In the genomic region with DNA sequence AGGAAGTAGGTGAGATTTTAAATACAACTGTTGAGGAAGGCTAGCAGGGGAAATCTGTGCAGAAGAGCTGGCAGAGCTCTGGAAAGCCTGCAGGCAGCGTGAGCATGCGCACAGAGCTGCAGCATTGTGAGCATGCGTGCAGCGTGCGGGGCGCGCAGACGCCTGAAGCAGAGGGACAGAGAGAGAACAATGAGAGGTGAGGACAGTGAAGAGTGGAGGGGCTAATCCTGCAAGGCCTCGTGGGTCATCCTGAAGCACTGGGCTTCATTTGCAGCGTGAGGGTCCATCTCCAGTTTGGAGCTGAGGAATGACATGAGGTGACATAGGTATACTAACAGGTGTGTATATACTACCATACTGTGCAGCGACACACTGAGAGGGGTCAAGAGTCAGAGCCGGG, we compare ENCODE assay signal across 12 mouse cellular contexts. TPM values are rescaled to one million over a fixed set of nuclear protein-coding genes. Genes with fewer than 3 reads are reported as not detected.
DNase-seq lines count a peak whose midpoint lies in the region; ATAC-seq and TF ChIP-seq lines count a peak whose summit lies in the region.
"Had no signal": no experiment of that assay in that cellular context is flagged by ENCODE, and none has a peak within 500 bp of the region (broad histone marks: within the 10 kb centered on the region; RNA-seq: fewer than 3 reads in every experiment).

No protein-coding gene starts in this region.

- no peaks in the 10 kb centered on the region for H3K36me3 ChIP-seq in hindbrain, embryonic 14.5 days (replicated peaks; ENCODE audit: control insufficient read depth, insufficient read depth)
- H3K36me3 ChIP-seq in hindbrain, embryonic 11.5 days (ENCODE audit: control insufficient read depth, insufficient read depth, low read length): no peaks in the 10 kb centered on the region
- H3K36me3 ChIP-seq: hindbrain, embryonic 12.5 days had no signal

- H3K4me3 ChIP-seq in hindbrain, embryonic 14.5 days (replicated peaks; ENCODE audit: low read length): no peak overlapping the region
- H3K4me3 ChIP-seq in hindbrain, embryonic 11.5 days (ENCODE audit: low read depth, low read length): no peak overlapping the region
- H3K4me3 ChIP-seq in cortical plate, adult 2 months (ENCODE audit: insufficient read depth, low read length): peak overlapping the region; percentile 35
- H3K4me3 ChIP-seq: hindbrain, embryonic 12.5 days had no signal

- H3K27me3 ChIP-seq in hindbrain, embryonic 14.5 days (ENCODE audit: control insufficient read depth, insufficient read depth, low read length): no peaks in the 10 kb centered on the region
- no peaks in the 10 kb centered on the region for H3K27me3 ChIP-seq in hindbrain, embryonic 11.5 days (ENCODE audit: control insufficient read depth, insufficient read depth, low read length)
- H3K27me3 ChIP-seq: hindbrain, embryonic 12.5 days had no signal

- WGBS in hindbrain, embryonic 14.5 days: 80% methylated on average over 12 of the region's 12 CpGs
- 93% methylated on average over 12 of the region's 12 CpGs for WGBS in hindbrain, embryonic 11.5 days

- H3K4me1 ChIP-seq in hindbrain, embryonic 14.5 days (replicated peaks; ENCODE audit: control insufficient read depth, insufficient read depth, low read length): no peaks in the 10 kb centered on the region
- H3K4me1 ChIP-seq in hindbrain, embryonic 11.5 days (replicated peaks; ENCODE audit: control insufficient read depth, insufficient read depth, low read length): peaks cover 4% of the 10 kb centered on the region; the same call in 1 of the 2 replicates
- peaks cover 2% of the 10 kb centered on the region; the same call in 1 of the 2 replicates for H3K4me1 ChIP-seq in cortical plate, adult 2 months (ENCODE audit: control insufficient read depth, insufficient read depth, low read length)

- H3K9ac ChIP-seq in hindbrain, embryonic 14.5 days: no peak overlapping the region
- no peak overlapping the region for H3K9ac ChIP-seq in hindbrain, embryonic 11.5 days (ENCODE audit: low read depth, low read length)
- H3K9ac ChIP-seq: hindbrain, embryonic 12.5 days had no signal

- TF ChIP-seq POLR2A in cortical plate, adult 2 months (IDR thresholded peaks at IDR 0.05; ENCODE audit: extremely low read depth, insufficient read depth, low read length): peak; percentile 77

- peak overlapping the region; percentile 10; the same call in 1 of the 2 replicates for H3K4me2 ChIP-seq in hindbrain, embryonic 14.5 days (replicated peaks)
- H3K4me2 ChIP-seq in hindbrain, embryonic 11.5 days (replicated peaks; ENCODE audit: low read depth, low read length): no peak overlapping the region
- H3K4me2 ChIP-seq: hindbrain, embryonic 12.5 days had no signal

- H3K9me3 ChIP-seq in hindbrain, embryonic 14.5 days (ENCODE audit: control insufficient read depth, low read length): no peaks in the 10 kb centered on the region
- no peaks in the 10 kb centered on the region for H3K9me3 ChIP-seq in hindbrain, embryonic 11.5 days (ENCODE audit: control insufficient read depth, low read length)
- H3K9me3 ChIP-seq: hindbrain, embryonic 12.5 days had no signal

- ATAC-seq in hindbrain, embryonic 14.5 days (ENCODE audit: low FRiP score): no peak
- no peak for ATAC-seq in hindbrain, embryonic 11.5 days (ENCODE audit: low FRiP score)

- no peak for TF ChIP-seq CTCF in cortical plate, adult 2 months (IDR thresholded peaks at IDR 0.05; ENCODE audit: extremely low read depth, insufficient read depth, low read length)

- DNase-seq in hindbrain, embryonic 14.5 days (ENCODE audit: low spot score): no peak
- DNase-seq in hindbrain, embryonic 11.5 days (ENCODE audit: low spot score): no peak
- peak; percentile 79 to 81 for DNase-seq in layer of hippocampus, postnatal 36 days
- peak; percentile 56 for DNase-seq in right cerebral cortex, postnatal 14 days
- DNase-seq in embryo, embryonic 11 days: no peak
- no peak for DNase-seq in lung, adult 18-20 months
- no peak for DNase-seq in thymus, postnatal 0 days (ENCODE audit: low spot score)
- DNase-seq: gastrocnemius, postnatal 14 days; kidney, postnatal 25 days; thymus, adult 2 months had no signal

- H3K27ac ChIP-seq in hindbrain, embryonic 14.5 days: no peak overlapping the region
- H3K27ac ChIP-seq in hindbrain, embryonic 11.5 days (ENCODE audit: low read depth, low read length): no peak overlapping the region
- H3K27ac ChIP-seq in cortical plate, adult 2 months (ENCODE audit: insufficient read depth, low read length): peak overlapping the region; percentile 49
- H3K27ac ChIP-seq: hindbrain, embryonic 12.5 days had no signal

RNA-seq across cellular contexts. Expression of a gene that starts 35.0 kb away (rescaled TPM):
- 26.1 and 28.5 TPM in 2 replicates for polyA plus RNA-seq in hindbrain, embryonic 14.5 days (2014; fragmentation: Nextera tagmentation; extraction: Ambion mirVana)
- polyA plus RNA-seq in hindbrain, embryonic 11.5 days (2014; fragmentation: Nextera tagmentation; extraction: Ambion mirVana): 9.1 and 11.8 TPM in 2 replicates
- polyA plus RNA-seq in cortical plate, adult 2 months (2012; rRNA removed): 13.9 and 15.6 TPM in 2 replicates
- total RNA-seq in layer of hippocampus, postnatal 36 days (2021): 100 to 1,000 TPM in 1 of 2 experiments, 10 to 100 TPM in 1; 92.7 to 103 TPM
- 1.7 and 3.7 TPM in 2 replicates for polyA plus RNA-seq in thymus, postnatal 0 days (2015; fragmentation: Nextera tagmentation; extraction: Ambion mirVana)

Comparison
In these comparisons a context has a peak if more than half of its experiments do, and no peak if none do; other contexts are left out.
1. DNase-seq: peak in layer of hippocampus, postnatal 36 days (2 of 2) and right cerebral cortex, postnatal 14 days (single experiment); none in hindbrain, embryonic 14.5 days (single experiment), hindbrain, embryonic 11.5 days (single experiment), embryo, embryonic 11 days (single experiment), lung, adult 18-20 months (0 of 2) and thymus, postnatal 0 days (single experiment).